Mouse (Mus musculus): ENCODE results near the gene Irs3.

DNA sequence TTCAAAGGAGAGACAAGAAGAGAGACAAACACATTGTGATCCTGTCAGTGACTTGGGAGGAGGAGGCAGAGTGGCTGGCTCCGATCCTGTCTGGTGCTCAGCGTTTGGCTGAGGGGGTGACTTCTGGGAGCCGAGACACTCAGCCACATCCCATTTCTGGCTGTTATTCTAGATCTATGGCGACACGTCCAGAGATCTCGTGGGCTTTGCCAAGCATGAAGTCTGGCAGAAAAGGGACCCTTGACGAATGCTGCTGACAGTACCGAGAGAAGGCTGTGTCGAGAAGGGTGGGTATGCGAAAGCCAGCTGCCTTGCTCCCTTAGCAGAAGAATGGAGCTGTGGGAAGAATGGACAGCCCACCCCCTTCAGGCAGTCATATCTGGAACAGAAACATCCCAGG lies 23.5 kb upstream of the Irs3 start:
- TF ChIP-seq POLR2A (IDR thresholded peaks at IDR 0.05; ENCODE audit: control insufficient read depth, low read depth, low read length) (no peak), CTCF (IDR thresholded peaks at IDR 0.05; ENCODE audit: control insufficient read depth, insufficient read depth, insufficient replicate concordance, low read depth, low read length) (no peak)

All from testis, adult 2 months (tissue).